29 mouse cellular contexts compared by ENCODE assay signal in the genomic region with DNA sequence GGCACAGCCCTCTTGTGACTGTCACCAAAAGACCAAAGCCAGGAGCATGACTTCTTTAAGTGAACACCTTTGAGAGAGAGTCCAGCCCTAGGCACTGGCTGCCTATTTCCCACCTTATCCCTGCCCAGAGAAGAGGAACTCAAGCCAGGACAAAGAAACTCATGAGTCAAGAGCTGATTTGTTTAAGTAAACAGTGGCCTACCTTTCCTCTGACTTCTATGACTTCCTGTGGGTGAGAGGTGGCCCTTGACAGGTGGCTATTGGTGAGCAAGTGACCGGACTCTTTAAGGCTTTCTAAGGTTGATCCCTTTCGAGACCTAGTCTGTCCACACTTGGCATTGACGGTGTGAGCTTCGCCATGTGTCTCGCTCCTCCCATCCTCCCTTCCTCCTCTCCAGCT. TPM values are rescaled to one million over a fixed set of nuclear protein-coding genes. Genes with fewer than 3 reads are reported as not detected.
DNase-seq lines count a peak whose midpoint lies in the region; ATAC-seq and TF ChIP-seq lines count a peak whose summit lies in the region.
"Had no signal": no experiment of that assay in that cellular context is flagged by ENCODE, and none has a peak within 500 bp of the region (broad histone marks: within the 10 kb centered on the region; RNA-seq: fewer than 3 reads in every experiment).

No protein-coding gene starts in this region.

- ATAC-seq in heart, embryonic 13.5 days (ENCODE audit: extremely low read depth, insufficient number of reproducible peaks, low FRiP score, low TSS enrichment), result no peak
- no peak for ATAC-seq in liver, embryonic 15.5 days (ENCODE audit: insufficient read depth)
- peak; percentile 59 for ATAC-seq in stomach, postnatal 0 days (ENCODE audit: low FRiP score, low TSS enrichment)
- ATAC-seq: forebrain, embryonic 13.5 days; intestine, embryonic 16.5 days; Patski had no signal

- no peak overlapping the region for H3K4me3 ChIP-seq in heart, embryonic 13.5 days
- H3K4me3 ChIP-seq in lung, adult 2 months (replicated peaks; ENCODE audit: extremely low read depth, low read depth, low read length), result no peak overlapping the region
- no peak overlapping the region for H3K4me3 ChIP-seq in liver, embryonic 15.5 days (replicated peaks)
- no peak overlapping the region for H3K4me3 ChIP-seq in stomach, postnatal 0 days (ENCODE audit: low read depth, low read length)
- H3K4me3 ChIP-seq: forebrain, embryonic 13.5 days; hindbrain, embryonic 13.5 days; limb, embryonic 10.5 days; limb, embryonic 15.5 days; neural tube, embryonic 15.5 days had no signal

- H3K36me3 ChIP-seq in heart, embryonic 13.5 days, result peaks cover 5% of the 10 kb centered on the region; the same call in 1 of the 2 replicates
- peaks cover 92% of the 10 kb centered on the region for H3K36me3 ChIP-seq in liver, embryonic 15.5 days (replicated peaks)
- H3K36me3 ChIP-seq in stomach, postnatal 0 days (ENCODE audit: control insufficient read depth, insufficient read depth, low read length), result peaks cover 3% of the 10 kb centered on the region
- H3K36me3 ChIP-seq: hindbrain, embryonic 13.5 days had no signal

- no peak for TF ChIP-seq EP300 in stomach, postnatal 0 days (optimal IDR thresholded peaks at IDR 0.05)

- intact Hi-C loops in left cerebral cortex, postnatal 4 days (cut with DNase I), result no loop called here

- TF ChIP-seq CTCF in lung, adult 2 months (IDR thresholded peaks at IDR 0.05; ENCODE audit: insufficient read depth, low read length), result no peak
- TF ChIP-seq CTCF in stomach, postnatal 0 days (IDR thresholded peaks at IDR 0.05; ENCODE audit: low read depth), result no peak

- no peak for TF ChIP-seq POLR2A in lung, adult 2 months (IDR thresholded peaks at IDR 0.05; ENCODE audit: borderline replicate concordance, extremely low read depth, low read depth, low read length)

- H3K9me3 ChIP-seq in heart, embryonic 13.5 days, result no peaks in the 10 kb centered on the region
- H3K9me3 ChIP-seq in liver, embryonic 15.5 days (replicated peaks), result no peaks in the 10 kb centered on the region
- no peaks in the 10 kb centered on the region for H3K9me3 ChIP-seq in stomach, postnatal 0 days (ENCODE audit: control insufficient read depth, low read length)
- H3K9me3 ChIP-seq: forebrain, embryonic 13.5 days; G1E; hindbrain, embryonic 13.5 days; limb, embryonic 10.5 days; limb, embryonic 15.5 days; neural tube, embryonic 15.5 days had no signal

- DNase-seq in heart, adult 9 months (ENCODE audit: low spot score in 2 of 2), result no peak
- peak; percentile 24 for DNase-seq in lung, adult 2 months
- no peak for DNase-seq in lung, postnatal 4 days
- DNase-seq in stomach, postnatal 0 days (ENCODE audit: low spot score), result peak; percentile 56
- no peak for DNase-seq in left cerebral cortex, postnatal 4 days
- DNase-seq: adrenal gland, postnatal 10 days; cerebellum, adult 8-10 months; cerebellum, postnatal 36 days; gastrocnemius, postnatal 25 days; heart, adult 11 months; heart, postnatal 4 days; kidney, postnatal 10 days; layer of hippocampus, postnatal 36 days; midbrain, embryonic 14.5 days; retina, postnatal 1 day; right cerebral cortex, postnatal 25 days had no signal

- no peak overlapping the region for H3K27ac ChIP-seq in heart, embryonic 13.5 days (replicated peaks)
- H3K27ac ChIP-seq in liver, embryonic 15.5 days (replicated peaks), result peak overlapping the region; percentile 25; the same call in 1 of the 2 replicates
- H3K27ac ChIP-seq in stomach, postnatal 0 days (replicated peaks), result peak overlapping the region; percentile 79
- H3K27ac ChIP-seq: forebrain, embryonic 13.5 days; hindbrain, embryonic 13.5 days; limb, embryonic 15.5 days; macrophage; neural tube, embryonic 15.5 days had no signal

- WGBS in heart, embryonic 13.5 days, result 86% methylated on average over 5 of the region's 5 CpGs
- 76% methylated on average over 5 of the region's 5 CpGs for WGBS in lung, adult 2 months
- WGBS in liver, embryonic 15.5 days (ENCODE audit: insufficient replicate concordance), result 90% methylated on average over 5 of the region's 5 CpGs
- WGBS in stomach, postnatal 0 days, result 78% methylated on average over 5 of the region's 5 CpGs

- H3K9ac ChIP-seq in heart, embryonic 13.5 days, result no peak overlapping the region
- no peak overlapping the region for H3K9ac ChIP-seq in liver, embryonic 15.5 days
- no peak overlapping the region for H3K9ac ChIP-seq in stomach, postnatal 0 days (ENCODE audit: low read length)
- H3K9ac ChIP-seq: forebrain, embryonic 13.5 days; hindbrain, embryonic 13.5 days; limb, embryonic 15.5 days; neural tube, embryonic 15.5 days had no signal

- peak overlapping the region; percentile 97; the same call in 1 of the 2 replicates for H3K4me2 ChIP-seq in heart, embryonic 13.5 days
- H3K4me2 ChIP-seq in liver, embryonic 15.5 days, result no peak overlapping the region
- no peak overlapping the region for H3K4me2 ChIP-seq in stomach, postnatal 0 days (replicated peaks; ENCODE audit: low read depth)
- H3K4me2 ChIP-seq: forebrain, embryonic 13.5 days; heart, embryonic 11.5 days; hindbrain, embryonic 13.5 days; limb, embryonic 15.5 days; neural tube, embryonic 15.5 days had no signal

- no peaks in the 10 kb centered on the region for H3K27me3 ChIP-seq in heart, embryonic 13.5 days (replicated peaks)
- no peaks in the 10 kb centered on the region for H3K27me3 ChIP-seq in liver, embryonic 15.5 days
- no peaks in the 10 kb centered on the region for H3K27me3 ChIP-seq in stomach, postnatal 0 days (ENCODE audit: control insufficient read depth, insufficient read depth, low read length)
- H3K27me3 ChIP-seq: forebrain, embryonic 13.5 days; hindbrain, embryonic 13.5 days; limb, embryonic 15.5 days; neural tube, embryonic 15.5 days; Patski had no signal

- peaks cover 9% of the 10 kb centered on the region; the same call in 1 of the 2 replicates for H3K4me1 ChIP-seq in heart, embryonic 13.5 days
- H3K4me1 ChIP-seq in lung, adult 2 months (ENCODE audit: control insufficient read depth, insufficient read depth, low read length), result peaks cover 8% of the 10 kb centered on the region
- H3K4me1 ChIP-seq in liver, embryonic 15.5 days (replicated peaks), result peaks cover 53% of the 10 kb centered on the region
- H3K4me1 ChIP-seq in stomach, postnatal 0 days (replicated peaks; ENCODE audit: control insufficient read depth, insufficient read depth), result peaks cover 9% of the 10 kb centered on the region
- H3K4me1 ChIP-seq: forebrain, embryonic 13.5 days had no signal

RNA-seq across cellular contexts. Expression of a gene that starts 6.5 kb away (rescaled TPM):
- 8.4 and 10.6 TPM in 2 replicates for polyA plus RNA-seq in heart, embryonic 13.5 days (2015; fragmentation: Nextera tagmentation; extraction: Ambion mirVana)
- 77.6 and 84.6 TPM in 2 replicates for polyA plus RNA-seq in lung, adult 2 months (2012; rRNA removed)
- 56.1 and 56.4 TPM in 2 replicates for polyA plus RNA-seq in liver, embryonic 15.5 days (2015; fragmentation: Nextera tagmentation; extraction: Ambion mirVana)
- polyA plus RNA-seq in stomach, postnatal 0 days (2015; fragmentation: Nextera tagmentation; extraction: Ambion mirVana), result 20.6 and 25.2 TPM in 2 replicates
- 10 to 100 TPM; 33.4 to 34.1 TPM for total RNA-seq in left cerebral cortex, postnatal 4 days (2021)
- polyA plus RNA-seq: macrophage had no signal

RNA-seq across cellular contexts. Expression of a gene that starts 31.5 kb away (rescaled TPM):
- polyA plus RNA-seq in heart, embryonic 13.5 days (2015; fragmentation: Nextera tagmentation; extraction: Ambion mirVana), result 0.74 and 1.1 TPM in 2 replicates
- 15.4 and 15.8 TPM in 2 replicates for polyA plus RNA-seq in lung, adult 2 months (2012; rRNA removed)
- polyA plus RNA-seq in liver, embryonic 15.5 days (2015; fragmentation: Nextera tagmentation; extraction: Ambion mirVana), result 1.2 TPM in 2 replicates
- polyA plus RNA-seq in stomach, postnatal 0 days (2015; fragmentation: Nextera tagmentation; extraction: Ambion mirVana), result 0.33 and 0.41 TPM in 2 replicates
- 1 to 10 TPM; 6.0 to 8.2 TPM for total RNA-seq in left cerebral cortex, postnatal 4 days (2021)
- total RNA-seq: G1E; gastrocnemius, postnatal 25 days; megakaryocyte-erythroid progenitor cell, adult 5-6 weeks had no signal
- polyA plus RNA-seq: G1E, macrophage had no signal

RNA-seq across cellular contexts. Expression of a gene that starts 42.5 kb away (rescaled TPM):
- polyA plus RNA-seq in heart, embryonic 13.5 days (2015; fragmentation: Nextera tagmentation; extraction: Ambion mirVana), result 13.5 and 13.9 TPM in 2 replicates
- polyA plus RNA-seq in lung, adult 2 months (2012; rRNA removed), result 22.3 and 23.4 TPM in 2 replicates
- polyA plus RNA-seq in liver, embryonic 15.5 days (2015; fragmentation: Nextera tagmentation; extraction: Ambion mirVana), result 1.0 and 1.4 TPM in 2 replicates
- 11.9 and 12.1 TPM in 2 replicates for polyA plus RNA-seq in stomach, postnatal 0 days (2015; fragmentation: Nextera tagmentation; extraction: Ambion mirVana)
- 100 to 1,000 TPM; 168 to 172 TPM for total RNA-seq in left cerebral cortex, postnatal 4 days (2021)
- total RNA-seq: megakaryocyte-erythroid progenitor cell, adult 5-6 weeks had no signal

RNA-seq across cellular contexts. Expression of a gene that starts 46.3 kb away (rescaled TPM):
- polyA plus RNA-seq in heart, embryonic 13.5 days (2015; fragmentation: Nextera tagmentation; extraction: Ambion mirVana), result 188 and 220 TPM in 2 replicates
- polyA plus RNA-seq in lung, adult 2 months (2012; rRNA removed), result 452 and 484 TPM in 2 replicates
- polyA plus RNA-seq in liver, embryonic 15.5 days (2015; fragmentation: Nextera tagmentation; extraction: Ambion mirVana), result 168 and 195 TPM in 2 replicates
- 242 and 249 TPM in 2 replicates for polyA plus RNA-seq in stomach, postnatal 0 days (2015; fragmentation: Nextera tagmentation; extraction: Ambion mirVana)
- 100 to 1,000 TPM; 306 to 331 TPM for total RNA-seq in left cerebral cortex, postnatal 4 days (2021)

RNA-seq across cellular contexts. Expression of a gene that starts 51.0 kb away (rescaled TPM):
- polyA plus RNA-seq in heart, embryonic 13.5 days (2015; fragmentation: Nextera tagmentation; extraction: Ambion mirVana), result 10.9 and 11.6 TPM in 2 replicates
- polyA plus RNA-seq in lung, adult 2 months (2012; rRNA removed), result 10.7 and 11.5 TPM in 2 replicates
- 5.9 and 6.9 TPM in 2 replicates for polyA plus RNA-seq in liver, embryonic 15.5 days (2015; fragmentation: Nextera tagmentation; extraction: Ambion mirVana)
- 8.1 and 8.6 TPM in 2 replicates for polyA plus RNA-seq in stomach, postnatal 0 days (2015; fragmentation: Nextera tagmentation; extraction: Ambion mirVana)
- total RNA-seq in left cerebral cortex, postnatal 4 days (2021), result 10 to 100 TPM; 12.9 to 15.1 TPM

Comparison
In these comparisons a context has a peak if more than half of its experiments do, and no peak if none do; other contexts are left out.
1. DNase-seq: peak in lung, adult 2 months (single experiment) and stomach, postnatal 0 days (single experiment); none in heart, adult 9 months (0 of 2), lung, postnatal 4 days (0 of 2) and left cerebral cortex, postnatal 4 days (single experiment).